Mouse (Mus musculus): Measurements from ENCODE around the gene Pxylp1. TPM values are rescaled to one million over a fixed set of nuclear protein-coding genes. Genes with fewer than 3 reads are reported as not detected.
A peak's percentile ranks its signal among the peaks of the same experiment; 100 is the strongest.

The Pxylp1 gene
- polyA plus RNA-seq, 1 experiment from 2014 or later = 6.5 TPM

GRCm38 (mm10) chr9:96792543-96792942 lies 99.9 kb downstream of the Pxylp1 start:
- no peak for ATAC-seq
- Histone ChIP-seq H3K27ac (ENCODE audit: low read length) (no peak overlapping the region), H3K9ac (replicated peaks; ENCODE audit: low read depth) (no peak overlapping the region), H3K4me2 (replicated peaks; ENCODE audit: low read depth, low read length) (no peak overlapping the region), H3K4me1 (ENCODE audit: insufficient read depth, low read depth, low read length) (0 out of 2 replicates have a peak, but pooled peaks cover 3% of the 10 kb centered on the region), H3K9me3 (ENCODE audit: low read length) (no peaks in the 10 kb centered on the region), H3K36me3 (ENCODE audit: insufficient read depth, low read length) (no peaks in the 10 kb centered on the region), H3K4me3 (ENCODE audit: low read depth, low read length) (no peak overlapping the region), H3K27me3 (replicated peaks; ENCODE audit: insufficient read depth, low read length) (no peaks in the 10 kb centered on the region)
- TF ChIP-seq CTCF (IDR thresholded peaks at IDR 0.05) = no peak
- 62% methylated on average over 2 of the region's 2 CpGs for WGBS
- no peak for DNase-seq (ENCODE audit: low spot score)

GRCm38 (mm10) chr9:96790389-96791007 lies 102.0 kb downstream of the Pxylp1 start:
- WGBS = 51% methylated on average over 4 of the region's 4 CpGs
- ATAC-seq (no peak), DNase-seq (ENCODE audit: low spot score) (no peak)
- Histone ChIP-seq H3K4me2 (replicated peaks; ENCODE audit: low read depth, low read length) (no peak overlapping the region), H3K4me3 (ENCODE audit: low read depth, low read length) (no peak overlapping the region), H3K27ac (ENCODE audit: low read length) (no peak overlapping the region), H3K36me3 (ENCODE audit: insufficient read depth, low read length) (no peaks in the 10 kb centered on the region), H3K4me1 (ENCODE audit: insufficient read depth, low read depth, low read length) (0 out of 2 replicates have a peak, but pooled peaks cover 3% of the 10 kb centered on the region), H3K9ac (replicated peaks; ENCODE audit: low read depth) (no peak overlapping the region), H3K9me3 (ENCODE audit: low read length) (no peaks in the 10 kb centered on the region), H3K27me3 (replicated peaks; ENCODE audit: insufficient read depth, low read length) (no peaks in the 10 kb centered on the region)
- TF ChIP-seq CTCF (IDR thresholded peaks at IDR 0.05) (peak; percentile 56), EP300 (IDR thresholded peaks at IDR 0.05) (no peak)

GRCm38 (mm10) chr9:96789906-96790305 lies 102.6 kb downstream of the Pxylp1 start:
- H3K9me3 ChIP-seq (ENCODE audit: low read length) = no peaks in the 10 kb centered on the region
- H3K27me3 ChIP-seq (replicated peaks; ENCODE audit: insufficient read depth, low read length) = no peaks in the 10 kb centered on the region
- DNase-seq (ENCODE audit: low spot score) (no peak), ATAC-seq (no peak)
- H3K4me1 ChIP-seq (ENCODE audit: insufficient read depth, low read depth, low read length) = no peaks in the 10 kb centered on the region
- no peak overlapping the region for H3K27ac ChIP-seq (ENCODE audit: low read length)
- H3K36me3 ChIP-seq (ENCODE audit: insufficient read depth, low read length) = no peaks in the 10 kb centered on the region
- H3K4me2 ChIP-seq (replicated peaks; ENCODE audit: low read depth, low read length) = no peak overlapping the region
- TF ChIP-seq EP300 (IDR thresholded peaks at IDR 0.05) (no peak), CTCF (IDR thresholded peaks at IDR 0.05) (no peak)
- 79% methylated on average over 3 of the region's 3 CpGs for WGBS
- H3K4me3 ChIP-seq (ENCODE audit: low read depth, low read length) = no peak overlapping the region
- no peak overlapping the region for H3K9ac ChIP-seq (replicated peaks; ENCODE audit: low read depth)

- H3K36me3 ChIP-seq (ENCODE audit: insufficient read depth, low read length) = no peaks in the 10 kb centered on the region
- TF ChIP-seq CTCF (IDR thresholded peaks at IDR 0.05) (no peak), EP300 (IDR thresholded peaks at IDR 0.05) (no peak)
- no peak overlapping the region for H3K9ac ChIP-seq (replicated peaks; ENCODE audit: low read depth)
- no peaks in the 10 kb centered on the region for H3K9me3 ChIP-seq (ENCODE audit: low read length)
- WGBS = 79% methylated on average over 10 of the region's 10 CpGs
- no peak overlapping the region for H3K27ac ChIP-seq (ENCODE audit: low read length)
- H3K4me2 ChIP-seq (replicated peaks; ENCODE audit: low read depth, low read length) = no peak overlapping the region
- no peaks in the 10 kb centered on the region for H3K27me3 ChIP-seq (replicated peaks; ENCODE audit: insufficient read depth, low read length)
- H3K4me3 ChIP-seq (ENCODE audit: low read depth, low read length) = no peak overlapping the region
- H3K4me1 ChIP-seq (ENCODE audit: insufficient read depth, low read depth, low read length) = no peaks in the 10 kb centered on the region
- ATAC-seq = no peak
- DNase-seq (ENCODE audit: low spot score) = no peak
These were observed 104.7 kb downstream of the Pxylp1 start for GRCm38 (mm10) chr9:96787797-96788196.

GRCm38 (mm10) chr9:96785871-96786342 lies 106.6 kb downstream of the Pxylp1 start:
- Histone ChIP-seq H3K9me3 (ENCODE audit: low read length) (no peaks in the 10 kb centered on the region), H3K4me1 (ENCODE audit: insufficient read depth, low read depth, low read length) (no peaks in the 10 kb centered on the region), H3K4me3 (ENCODE audit: low read depth, low read length) (no peak overlapping the region), H3K9ac (replicated peaks; ENCODE audit: low read depth) (no peak overlapping the region), H3K36me3 (ENCODE audit: insufficient read depth, low read length) (no peaks in the 10 kb centered on the region), H3K27ac (ENCODE audit: low read length) (peak overlapping the region; percentile 15; the same call in 1 of the 2 replicates), H3K4me2 (replicated peaks; ENCODE audit: low read depth, low read length) (no peak overlapping the region), H3K27me3 (replicated peaks; ENCODE audit: insufficient read depth, low read length) (no peaks in the 10 kb centered on the region)
- DNase-seq (ENCODE audit: low spot score) (peak; percentile 69), ATAC-seq (peak; percentile 53; the same call in 1 of the 2 replicates)
- TF ChIP-seq EP300 (IDR thresholded peaks at IDR 0.05) (peak; percentile 55; the same call in 1 of the 2 replicates), CTCF (IDR thresholded peaks at IDR 0.05) (no peak)
- WGBS = 18% methylated on average over 9 of the region's 9 CpGs

- Histone ChIP-seq H3K27ac (ENCODE audit: low read length) (no peak overlapping the region), H3K4me1 (ENCODE audit: insufficient read depth, low read depth, low read length) (no peaks in the 10 kb centered on the region), H3K4me2 (replicated peaks; ENCODE audit: low read depth, low read length) (no peak overlapping the region), H3K9ac (replicated peaks; ENCODE audit: low read depth) (no peak overlapping the region), H3K27me3 (replicated peaks; ENCODE audit: insufficient read depth, low read length) (no peaks in the 10 kb centered on the region), H3K4me3 (ENCODE audit: low read depth, low read length) (no peak overlapping the region), H3K9me3 (ENCODE audit: low read length) (no peaks in the 10 kb centered on the region), H3K36me3 (ENCODE audit: insufficient read depth, low read length) (no peaks in the 10 kb centered on the region)
- no peak for ATAC-seq
- TF ChIP-seq CTCF (IDR thresholded peaks at IDR 0.05) (no peak), EP300 (IDR thresholded peaks at IDR 0.05) (no peak)
- DNase-seq (ENCODE audit: low spot score) = no peak
- 48% methylated on average over 3 of the region's 3 CpGs for WGBS
These were observed 107.3 kb downstream of the Pxylp1 start for GRCm38 (mm10) chr9:96785187-96785586.
